Mouse (Mus musculus) midbrain, embryonic 15.5 days (tissue): ENCODE results near the gene Bahcc1. TPM values are rescaled to one million over a fixed set of nuclear protein-coding genes. Genes with fewer than 3 reads are reported as not detected.

Experiments
- ATAC-seq: fragments of 200-750 bp; cut with Nextera tagmentation; replicated peaks from 2 replicates; pipeline ENCODE4 v1.8.0; 2017; ENCODE audit warnings: moderate TSS enrichment
- H3K27ac ChIP-seq: fragments of 300-500 bp; sonication (generic); 2 replicates; pipeline ENCODE4 v1.5.1; 2015; ENCODE audit warnings: mild to moderate bottlenecking, inconsistent platforms
- H3K27me3 ChIP-seq: fragments of 300-500 bp; sonication (generic); replicated peaks from 2 replicates; pipeline ENCODE4 v1.6.1; 2015; ENCODE audit warnings: inconsistent platforms
- H3K36me3 ChIP-seq: fragments of 300-500 bp; sonication (generic); replicated peaks from 2 replicates; pipeline ENCODE4 v1.6.1; 2015; ENCODE audit warnings: inconsistent platforms
- H3K4me1 ChIP-seq: fragments of 300-500 bp; sonication (generic); 2 replicates; pipeline ENCODE4 v1.6.1; 2015; ENCODE audit warnings: inconsistent platforms
- H3K4me2 ChIP-seq: fragments of 300-500 bp; sonication (generic); 2 replicates; pipeline ENCODE4 v1.6.1; 2015; ENCODE audit warnings: inconsistent platforms, mild to moderate bottlenecking, moderate library complexity
- H3K4me3 ChIP-seq: fragments of 300-500 bp; sonication (generic); 2 replicates; pipeline ENCODE4 v1.5.1; 2015; ENCODE audit warnings: mild to moderate bottlenecking, inconsistent platforms
- H3K9ac ChIP-seq: fragments of 300-500 bp; sonication (generic); 2 replicates; pipeline ENCODE4 v1.6.1; 2015; ENCODE audit warnings: mild to moderate bottlenecking, inconsistent platforms
- H3K9me3 ChIP-seq: fragments of 300-500 bp; sonication (generic); 2 replicates; pipeline ENCODE4 v1.6.1; 2016; ENCODE audit warnings: inconsistent platforms
- WGBS: fragments of 180-500 bp; shearing (Covaris S2); methylation state at CpG from one replicate; pipeline ENCODE4 v1.1.7; 2015; ENCODE audit warnings: mixed read lengths; 5-methylcytosine and 5-hydroxymethylcytosine counted together
- polyA plus RNA-seq: library from polyadenylated mRNA; unstranded; fragments of >200 nt; fragmentation: Nextera tagmentation; extraction: Ambion mirVana; gene quantifications from 2 replicates; pipeline ENCODE4 v1.2.1, GENCODE M21; 2015

Bahcc1 gene
- 16.2 and 16.7 TPM in 2 replicates for polyA plus RNA-seq

GRCm38 (mm10) chr11:120232230-120233097 lies at the start of gene Bahcc1:
Gene Bahcc1 (plus strand): TSS chr11:120232947.
- WGBS = 1% methylated on average over 36 of the region's 36 CpGs
- no peaks in the 10 kb centered on the region for H3K36me3 ChIP-seq
- H3K4me1 ChIP-seq = peaks cover 34% of the 10 kb centered on the region
- peak within 1 kb of the TSS; percentile 99 for H3K27ac ChIP-seq
- H3K27me3 ChIP-seq = no peaks in the 10 kb centered on the region
- H3K9me3 ChIP-seq = no peaks in the 10 kb centered on the region
- peak within 1 kb of the TSS; percentile 99 for H3K9ac ChIP-seq
- ATAC-seq = peak; percentile 94
- peak within 1 kb of the TSS; percentile 88 for H3K4me2 ChIP-seq
- peak within 1 kb of the TSS; percentile 92 for H3K4me3 ChIP-seq

GRCm38 (mm10) chr11:120183180-120183579 lies 49.6 kb upstream of the Bahcc1 start:
- H3K4me2 ChIP-seq = peak overlapping the region; percentile 94; the same call in 1 of the 2 replicates
- H3K4me1 ChIP-seq = peaks cover 45% of the 10 kb centered on the region
- no peak overlapping the region for H3K4me3 ChIP-seq
- ATAC-seq = no peak
- H3K36me3 ChIP-seq = no peaks in the 10 kb centered on the region
- WGBS = 0% methylated on average over 1 of the region's 1 CpGs
- H3K27me3 ChIP-seq = no peaks in the 10 kb centered on the region
- 0 out of 2 replicates have a peak overlapping the region, but pooled peaks have one; percentile 79 for H3K9ac ChIP-seq
- H3K9me3 ChIP-seq = no peaks in the 10 kb centered on the region
- peak overlapping the region; percentile 96; the same call in 1 of the 2 replicates for H3K27ac ChIP-seq

GRCm38 (mm10) chr11:120183708-120184107 lies 49.0 kb upstream of the Bahcc1 start:
- Histone ChIP-seq H3K36me3 (no peaks in the 10 kb centered on the region), H3K27ac (peak overlapping the region; percentile 96), H3K4me1 (peaks cover 45% of the 10 kb centered on the region), H3K27me3 (no peaks in the 10 kb centered on the region), H3K4me2 (peak overlapping the region; percentile 94), H3K4me3 (no peak overlapping the region), H3K9me3 (no peaks in the 10 kb centered on the region), H3K9ac (peak overlapping the region; percentile 79; the same call in 1 of the 2 replicates)
- 19% methylated on average over 11 of the region's 11 CpGs for WGBS
- no peak for ATAC-seq

GRCm38 (mm10) chr11:120184371-120185315 lies 48.1 kb upstream of the Bahcc1 start:
- Histone ChIP-seq H3K4me2 (peak overlapping the region; percentile 94), H3K4me3 (peak overlapping the region; percentile 78), H3K36me3 (no peaks in the 10 kb centered on the region), H3K4me1 (peaks cover 45% of the 10 kb centered on the region), H3K9me3 (no peaks in the 10 kb centered on the region), H3K27ac (peak overlapping the region; percentile 96), H3K9ac (peak overlapping the region; percentile 79), H3K27me3 (no peaks in the 10 kb centered on the region)
- WGBS = 2% methylated on average over 16 of the region's 16 CpGs
- peak; percentile 22; the same call in 1 of the 2 replicates for ATAC-seq

GRCm38 (mm10) chr11:120185316-120186141 lies 47.2 kb upstream of the Bahcc1 start:
- WGBS = 1% methylated on average over 54 of the region's 54 CpGs
- Histone ChIP-seq H3K4me2 (peak overlapping the region; percentile 94), H3K27me3 (no peaks in the 10 kb centered on the region), H3K9me3 (no peaks in the 10 kb centered on the region), H3K4me1 (peaks cover 49% of the 10 kb centered on the region), H3K4me3 (peak overlapping the region; percentile 78), H3K36me3 (no peaks in the 10 kb centered on the region), H3K9ac (peak overlapping the region; percentile 79), H3K27ac (peak overlapping the region; percentile 96)
- ATAC-seq = no peak

- 6% methylated on average over 18 of the region's 18 CpGs for WGBS
- peak overlapping the region; percentile 79 for H3K9ac ChIP-seq
- ATAC-seq = no peak
- peak overlapping the region; percentile 96 for H3K27ac ChIP-seq
- H3K27me3 ChIP-seq = no peaks in the 10 kb centered on the region
- H3K36me3 ChIP-seq = no peaks in the 10 kb centered on the region
- peak overlapping the region; percentile 94 for H3K4me2 ChIP-seq
- peak overlapping the region; percentile 78 for H3K4me3 ChIP-seq
- peaks cover 55% of the 10 kb centered on the region for H3K4me1 ChIP-seq
- H3K9me3 ChIP-seq = no peaks in the 10 kb centered on the region
Observed at GRCm38 (mm10) chr11:120186145-120186740, 46.5 kb upstream of the Bahcc1 start.

- peak overlapping the region; percentile 78 for H3K4me3 ChIP-seq
- no peaks in the 10 kb centered on the region for H3K9me3 ChIP-seq
- no peaks in the 10 kb centered on the region for H3K27me3 ChIP-seq
- H3K4me2 ChIP-seq = peak overlapping the region; percentile 94
- ATAC-seq = no peak
- H3K9ac ChIP-seq = peak overlapping the region; percentile 79
- whole genome bisulfite sequencing = 0% methylated on average over 20 of the region's 20 CpGs
- H3K27ac ChIP-seq = peak overlapping the region; percentile 96
- no peaks in the 10 kb centered on the region for H3K36me3 ChIP-seq
- H3K4me1 ChIP-seq = peaks cover 55% of the 10 kb centered on the region
Observed at GRCm38 (mm10) chr11:120186821-120187235, 45.9 kb upstream of the Bahcc1 start.

- Histone ChIP-seq H3K9me3 (no peaks in the 10 kb centered on the region), H3K27me3 (no peaks in the 10 kb centered on the region), H3K4me2 (peak overlapping the region; percentile 94), H3K4me3 (peak overlapping the region; percentile 78), H3K27ac (peak overlapping the region; percentile 96), H3K36me3 (no peaks in the 10 kb centered on the region), H3K4me1 (peaks cover 52% of the 10 kb centered on the region), H3K9ac (peak overlapping the region; percentile 79)
- WGBS = under 1% methylated on average over 43 of the region's 43 CpGs
- ATAC-seq = no peak
Observed at GRCm38 (mm10) chr11:120187236-120188101, 45.3 kb upstream of the Bahcc1 start.

- Histone ChIP-seq H3K36me3 (no peaks in the 10 kb centered on the region), H3K9me3 (no peaks in the 10 kb centered on the region), H3K4me3 (peak overlapping the region; percentile 78), H3K4me2 (peak overlapping the region; percentile 94), H3K27me3 (no peaks in the 10 kb centered on the region), H3K9ac (peak overlapping the region; percentile 79), H3K27ac (peak overlapping the region; percentile 96), H3K4me1 (peaks cover 47% of the 10 kb centered on the region)
- WGBS = under 1% methylated on average over 24 of the region's 24 CpGs
- no peak for ATAC-seq
Observed at GRCm38 (mm10) chr11:120188102-120188480, 44.7 kb upstream of the Bahcc1 start.
